ENCODE assay signal across 25 mouse cellular contexts in genomic region chr5:137107670-137108069, GRCm38 (mm10). TPM values are rescaled to one million over a fixed set of nuclear protein-coding genes. Genes with fewer than 3 reads are reported as not detected.
A peak's percentile ranks its signal among the peaks of the same experiment; 100 is the strongest.
DNase-seq lines count a peak whose midpoint lies in the region; ATAC-seq and TF ChIP-seq lines count a peak whose summit lies in the region.
"Had no signal": no experiment of that assay in that cellular context is flagged by ENCODE, and none has a peak within 500 bp of the region (broad histone marks: within the 10 kb centered on the region; RNA-seq: fewer than 3 reads in every experiment).

No protein-coding gene starts in this region.

- TF ChIP-seq POLR2A in liver, adult 2 months (IDR thresholded peaks at IDR 0.05; ENCODE audit: extremely low read depth, insufficient read depth, low read length): no peak

- H3K9ac ChIP-seq in heart, embryonic 12.5 days: no peak overlapping the region
- H3K9ac ChIP-seq in liver, adult 2 months (ENCODE audit: low read depth, low read length): no peak overlapping the region
- H3K9ac ChIP-seq: hindbrain, embryonic 13.5 days had no signal

- no peak for ATAC-seq in heart, embryonic 12.5 days (ENCODE audit: insufficient number of reproducible peaks, low FRiP score)
- ATAC-seq: activated CD4-positive, CD25-positive, alpha-beta regulatory T cell, adult 4 months had no signal

- peaks cover 6% of the 10 kb centered on the region; the same call in 1 of the 2 replicates for H3K9me3 ChIP-seq in heart, embryonic 12.5 days (replicated peaks)
- H3K9me3 ChIP-seq: hindbrain, embryonic 13.5 days had no signal

- H3K4me2 ChIP-seq in heart, embryonic 12.5 days: no peak overlapping the region

- H3K27me3 ChIP-seq in heart, embryonic 12.5 days (replicated peaks): no peaks in the 10 kb centered on the region
- H3K27me3 ChIP-seq in liver, adult 2 months (ENCODE audit: control insufficient read depth, insufficient read depth, low read length): no peaks in the 10 kb centered on the region
- H3K27me3 ChIP-seq: hindbrain, embryonic 13.5 days had no signal

- peak; percentile 86 for DNase-seq in heart, adult 11 months
- peak; percentile 81 for DNase-seq in liver, adult 2 months (ENCODE audit: extremely low read depth, low read depth, low spot score)
- DNase-seq in liver: no peak
- DNase-seq in kidney, adult 9 months: peak; percentile 89
- DNase-seq in kidney, postnatal 36 days: peak; percentile 80
- no peak for DNase-seq in ovary, postnatal 14 days (ENCODE audit: low spot score)
- DNase-seq in spleen, adult 18-20 months: no peak

- no peaks in the 10 kb centered on the region for H3K79me2 ChIP-seq in liver, adult 2 months (ENCODE audit: control insufficient read depth, insufficient read depth, low read length)

- TF ChIP-seq CTCF in liver, adult 2 months (IDR thresholded peaks at IDR 0.05; ENCODE audit: low read depth, low read length): no peak

- H3K4me1 ChIP-seq in heart, embryonic 12.5 days (replicated peaks): peaks cover 11% of the 10 kb centered on the region
- peaks cover 5% of the 10 kb centered on the region for H3K4me1 ChIP-seq in liver, adult 2 months (ENCODE audit: control insufficient read depth, insufficient read depth, low read length)

- no peak overlapping the region for H3K27ac ChIP-seq in heart, embryonic 12.5 days (ENCODE audit: poor library complexity, severe bottlenecking)
- H3K27ac ChIP-seq in liver, adult 2 months (replicated peaks; ENCODE audit: insufficient read depth, low read depth, low read length): no peak overlapping the region
- H3K27ac ChIP-seq: embryonic facial prominence, embryonic 10.5 days; forebrain, embryonic 10.5 days; gastrocnemius, adult 2 months; hindbrain, embryonic 13.5 days had no signal

- 79% methylated on average over 8 of the region's 8 CpGs for WGBS in heart, embryonic 12.5 days
- 31% methylated on average over 8 of the region's 8 CpGs for WGBS in liver, adult 2 months

- peaks cover 12% of the 10 kb centered on the region for H3K36me3 ChIP-seq in heart, embryonic 12.5 days
- no peaks in the 10 kb centered on the region for H3K36me3 ChIP-seq in liver, adult 2 months (ENCODE audit: control insufficient read depth, insufficient read depth, low read length)
- H3K36me3 ChIP-seq: hindbrain, embryonic 13.5 days had no signal

- H3K4me3 ChIP-seq in heart, embryonic 12.5 days: no peak overlapping the region
- H3K4me3 ChIP-seq in liver, adult 2 months (ENCODE audit: insufficient read depth, low read depth, low read length): no peak overlapping the region
- H3K4me3 ChIP-seq: embryonic facial prominence, embryonic 10.5 days; erythroblast, embryonic 14.5 days; forebrain, embryonic 10.5 days; hindbrain, embryonic 13.5 days had no signal

RNA-seq across cellular contexts. Expression of gene Trim56, which starts 8.3 kb away (rescaled TPM):
- 7.0 and 7.8 TPM in 2 replicates for polyA plus RNA-seq in heart, embryonic 12.5 days (2016; fragmentation: Nextera tagmentation; extraction: Ambion mirVana)
- total RNA-seq in liver, adult 2 months (2014; rRNA removed): 9.3 and 11.2 TPM in 2 replicates
- polyA plus RNA-seq in liver, adult 2 months (2012; rRNA removed): 4.3 and 5.7 TPM in 2 replicates

RNA-seq across cellular contexts. Expression of gene Serpine1, which starts 35.6 kb away (rescaled TPM):
- 0.69 and 0.70 TPM in 2 replicates for polyA plus RNA-seq in heart, embryonic 12.5 days (2016; fragmentation: Nextera tagmentation; extraction: Ambion mirVana)
- total RNA-seq in liver, adult 2 months (2014; rRNA removed): 0.83 and 1.9 TPM in 2 replicates
- 0.12 and 0.32 TPM in 2 replicates for polyA plus RNA-seq in liver, adult 2 months (2012; rRNA removed)
- total RNA-seq: granulocyte monocyte progenitor cell, adult 5-6 weeks; hematopoietic stem cell, adult 5-6 weeks had no signal
- polyA plus RNA-seq: activated CD4-positive, CD25-positive, alpha-beta regulatory T cell, adult 4 months; erythroblast, embryonic 14.5 days had no signal

RNA-seq across cellular contexts. Expression of gene Muc3, which starts 41.5 kb away (rescaled TPM):
- polyA plus RNA-seq in heart, embryonic 12.5 days (2016; fragmentation: Nextera tagmentation; extraction: Ambion mirVana): 0.21 TPM in 1 of 2 replicates, not detected in the other
- total RNA-seq in liver, adult 2 months (2014; rRNA removed): 0.28 TPM in 1 of 2 replicates, not detected in the other
- 0.19 and 0.37 TPM in 2 replicates for polyA plus RNA-seq in liver, adult 2 months (2012; rRNA removed)
- total RNA-seq: adrenal gland, adult 8-10 months; adrenal gland, postnatal 36 days; gastrocnemius, adult 2 months; gastrocnemius, postnatal 25 days; granulocyte monocyte progenitor cell, adult 5-6 weeks; heart, postnatal 10 days; MEL had no signal
- polyA plus RNA-seq: cerebellum, adult 2 months; embryonic facial prominence, embryonic 10.5 days; embryonic facial prominence, embryonic 14.5 days; erythroblast, embryonic 14.5 days; forebrain, embryonic 10.5 days; forebrain, embryonic 14.5 days; heart, embryonic 14.5 days; hindbrain, embryonic 13.5 days had no signal

Comparison
In these comparisons a context has a peak if more than half of its experiments do, and no peak if none do; other contexts are left out.
1. DNase-seq: peak in heart, adult 11 months (single experiment), liver, adult 2 months (single experiment), kidney, adult 9 months (single experiment) and kidney, postnatal 36 days (2 of 2); none in liver (single experiment), ovary, postnatal 14 days (single experiment) and spleen, adult 18-20 months (0 of 2).